Mouse (Mus musculus): ENCODE data around the gene Mtcp1. TPM values are rescaled to one million over a fixed set of nuclear protein-coding genes. Genes with fewer than 3 reads are reported as not detected.

Gene Mtcp1
- polyA plus RNA-seq, 1 experiment from 2014 or later, result 13.6 TPM

GRCm38 (mm10) chrX:75381176-75381575, 35.2 kb downstream of the Mtcp1 start:
- Histone ChIP-seq H3K27ac (ENCODE audit: low read length) (no peak overlapping the region), H3K4me3 (ENCODE audit: low read depth, low read length) (no peak overlapping the region), H3K9ac (replicated peaks; ENCODE audit: low read depth, low read length) (no peak overlapping the region), H3K27me3 (ENCODE audit: control insufficient read depth, insufficient read depth, low read length) (no peaks in the 10 kb centered on the region), H3K4me2 (replicated peaks; ENCODE audit: low read depth, low read length) (no peak overlapping the region), H3K36me3 (ENCODE audit: control insufficient read depth, insufficient read depth, low read length) (no peaks in the 10 kb centered on the region), H3K4me1 (ENCODE audit: control insufficient read depth, insufficient read depth, low read length) (no peaks in the 10 kb centered on the region), H3K9me3 (ENCODE audit: control insufficient read depth, low read depth, low read length) (no peaks in the 10 kb centered on the region)
- no peak for ATAC-seq (ENCODE audit: insufficient number of reproducible peaks, insufficient read depth, low FRiP score, low read depth)
- 84% methylated on average over 1 of the region's 1 CpGs for WGBS

DNA sequence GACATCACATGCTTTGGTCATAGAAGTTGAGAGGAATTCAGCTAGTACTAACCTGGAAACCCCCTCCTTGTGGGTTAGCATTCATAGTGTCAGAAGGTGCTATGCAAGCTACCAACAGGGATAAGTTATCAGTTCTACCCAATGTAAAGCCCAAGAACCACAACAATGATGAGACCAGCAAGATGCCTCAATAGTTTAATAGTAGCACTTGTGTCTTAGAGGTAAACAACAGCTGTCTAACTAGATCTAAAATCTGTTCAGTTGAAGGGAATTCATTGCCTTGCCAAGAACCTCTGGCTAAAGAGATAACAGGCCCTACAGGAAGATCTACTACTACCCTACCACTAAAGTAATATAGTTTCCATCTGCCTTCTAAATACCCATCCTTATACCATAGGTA, 39.6 kb downstream of the Mtcp1 start:
- H3K36me3 ChIP-seq (ENCODE audit: control insufficient read depth, insufficient read depth, low read length), result no peaks in the 10 kb centered on the region
- no peak overlapping the region for H3K4me2 ChIP-seq (replicated peaks; ENCODE audit: low read depth, low read length)
- H3K27me3 ChIP-seq (ENCODE audit: control insufficient read depth, insufficient read depth, low read length), result no peaks in the 10 kb centered on the region
- ATAC-seq (ENCODE audit: insufficient number of reproducible peaks, insufficient read depth, low FRiP score, low read depth), result no peak
- no peak overlapping the region for H3K4me3 ChIP-seq (ENCODE audit: low read depth, low read length)
- H3K4me1 ChIP-seq (ENCODE audit: control insufficient read depth, insufficient read depth, low read length), result no peaks in the 10 kb centered on the region
- no peaks in the 10 kb centered on the region for H3K9me3 ChIP-seq (ENCODE audit: control insufficient read depth, low read depth, low read length)
- H3K27ac ChIP-seq (ENCODE audit: low read length), result no peak overlapping the region
- H3K9ac ChIP-seq (replicated peaks; ENCODE audit: low read depth, low read length), result no peak overlapping the region

- Histone ChIP-seq H3K4me3 (ENCODE audit: low read depth, low read length) (no peak overlapping the region), H3K27me3 (ENCODE audit: control insufficient read depth, insufficient read depth, low read length) (no peaks in the 10 kb centered on the region), H3K9me3 (ENCODE audit: control insufficient read depth, low read depth, low read length) (no peaks in the 10 kb centered on the region), H3K27ac (ENCODE audit: low read length) (no peak overlapping the region), H3K9ac (replicated peaks; ENCODE audit: low read depth, low read length) (no peak overlapping the region), H3K4me2 (replicated peaks; ENCODE audit: low read depth, low read length) (no peak overlapping the region), H3K4me1 (ENCODE audit: control insufficient read depth, insufficient read depth, low read length) (no peaks in the 10 kb centered on the region), H3K36me3 (ENCODE audit: control insufficient read depth, insufficient read depth, low read length) (no peaks in the 10 kb centered on the region)
- ATAC-seq (ENCODE audit: insufficient number of reproducible peaks, insufficient read depth, low FRiP score, low read depth), result no peak
- WGBS, result 37% methylated on average over 2 of the region's 2 CpGs
These were observed 43.5 kb downstream of the Mtcp1 start for GRCm38 (mm10) chrX:75372666-75373425.

DNA sequence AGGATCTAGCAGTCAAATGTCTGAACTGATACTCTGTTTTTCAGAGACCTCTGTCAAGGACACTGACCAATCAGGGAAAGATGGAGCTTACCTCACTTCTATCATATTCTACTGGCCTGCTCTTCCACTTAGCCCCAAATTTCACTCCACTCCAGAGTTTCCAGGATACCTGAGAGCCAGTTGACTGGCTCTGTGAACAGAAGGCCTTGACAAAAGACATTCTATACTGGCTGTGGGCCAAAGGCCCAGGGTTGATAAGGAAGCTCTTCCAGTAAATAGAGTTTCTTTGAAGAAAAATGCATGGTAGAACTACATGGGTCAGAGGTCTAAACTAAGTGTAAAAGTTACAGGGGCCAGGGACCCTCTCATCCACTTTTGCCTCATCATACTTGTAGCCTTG, 46.2 kb downstream of the Mtcp1 start:
- H3K9ac ChIP-seq (replicated peaks; ENCODE audit: low read depth, low read length), result no peak overlapping the region
- H3K4me3 ChIP-seq (ENCODE audit: low read depth, low read length), result no peak overlapping the region
- no peaks in the 10 kb centered on the region for H3K9me3 ChIP-seq (ENCODE audit: control insufficient read depth, low read depth, low read length)
- H3K4me2 ChIP-seq (replicated peaks; ENCODE audit: low read depth, low read length), result no peak overlapping the region
- H3K36me3 ChIP-seq (ENCODE audit: control insufficient read depth, insufficient read depth, low read length), result no peaks in the 10 kb centered on the region
- H3K27ac ChIP-seq (ENCODE audit: low read length), result no peak overlapping the region
- no peaks in the 10 kb centered on the region for H3K4me1 ChIP-seq (ENCODE audit: control insufficient read depth, insufficient read depth, low read length)
- no peaks in the 10 kb centered on the region for H3K27me3 ChIP-seq (ENCODE audit: control insufficient read depth, insufficient read depth, low read length)
- no peak for ATAC-seq (ENCODE audit: insufficient number of reproducible peaks, insufficient read depth, low FRiP score, low read depth)

Other genes with a start within 250 kb of the Mtcp1 start
- 78.2 and 83.8 TPM in 2 replicates for gene Fundc2, start 34.2 kb downstream of the Mtcp1 start, polyA plus RNA-seq (2014; fragmentation: Nextera tagmentation; extraction: Ambion mirVana)
- gene F8, start 34.0 kb downstream of the Mtcp1 start, polyA plus RNA-seq (2014; fragmentation: Nextera tagmentation; extraction: Ambion mirVana), result 1.7 and 2.9 TPM in 2 replicates
- gene Cmc4, start within 50 bp of the Mtcp1 start, polyA plus RNA-seq (2014; fragmentation: Nextera tagmentation; extraction: Ambion mirVana), result 30.4 and 33.7 TPM in 2 replicates
- 62.7 and 69.6 TPM in 2 replicates for gene Brcc3, start within 50 bp of the Mtcp1 start, polyA plus RNA-seq (2014; fragmentation: Nextera tagmentation; extraction: Ambion mirVana)
- gene Vbp1, start 97.7 kb upstream of the Mtcp1 start, polyA plus RNA-seq (2014; fragmentation: Nextera tagmentation; extraction: Ambion mirVana), result 164 and 172 TPM in 2 replicates
- gene Rab39b, start 161.6 kb upstream of the Mtcp1 start, polyA plus RNA-seq (2014; fragmentation: Nextera tagmentation; extraction: Ambion mirVana), result 2.0 and 3.4 TPM in 2 replicates

Measured in stomach, embryonic 14.5 days (tissue).